Mouse (Mus musculus) cortical plate, adult 2 months (tissue): ENCODE measurements around the gene Trpm3.

Experiments used
- CTCF ChIP-seq: fragments of 200-500 bp; IDR thresholded peaks from 2 replicates; pipeline ENCODE4 v1.5.1; 2011; ENCODE audit warnings: mild to moderate bottlenecking, control low read depth, low read length; ENCODE audit not compliant: insufficient read depth; ENCODE audit errors: extremely low read depth
- POLR2A ChIP-seq: fragments of 200-500 bp; IDR thresholded peaks from 2 replicates; pipeline ENCODE4 v1.6.1; 2011; ENCODE audit warnings: mild to moderate bottlenecking, low read length, control low read depth; ENCODE audit not compliant: insufficient read depth; ENCODE audit errors: extremely low read depth

- TF ChIP-seq CTCF (no peak), POLR2A (no peak)
Measured at GRCm38 (mm10) chr19:22880199-22880598, 741.4 kb downstream of the Trpm3 start.
